Mouse (Mus musculus) bone marrow macrophage, adult 2 months (primary cell): ENCODE results near the gene Gpr107. TPM values are rescaled to one million over a fixed set of nuclear protein-coding genes. Genes with fewer than 3 reads are reported as not detected.

Experiments
- H3K27ac ChIP-seq: 2 replicates; pipeline ENCODE4 v1.5.1; 2012; ENCODE audit warnings: low read depth, low read length; ENCODE audit not compliant: insufficient read depth
- H3K4me1 ChIP-seq: 2 replicates; pipeline ENCODE4 v1.6.1; 2012; ENCODE audit warnings: low read length; ENCODE audit not compliant: control insufficient read depth, insufficient read depth
- H3K4me3 ChIP-seq: 2 replicates; pipeline ENCODE4 v1.5.1; 2012; ENCODE audit warnings: mild to moderate bottlenecking, low read length, moderate library complexity; ENCODE audit not compliant: insufficient read depth
- CTCF ChIP-seq: IDR thresholded peaks from 2 replicates; pipeline ENCODE4 v1.5.1; 2012; ENCODE audit warnings: low read depth, mild to moderate bottlenecking, low read length, moderate library complexity
- POLR2A ChIP-seq: IDR thresholded peaks from 2 replicates; pipeline ENCODE4 v1.6.1; 2012; ENCODE audit warnings: mild to moderate bottlenecking, low read depth, low read length, borderline replicate concordance
- polyA plus RNA-seq: library from polyadenylated mRNA; stranded (reverse); fragments of >200 nt; gene quantifications from 2 replicates; pipeline ENCODE4 v1.2.4, GENCODE M21; 2012; ENCODE audit not compliant: missing spikeins, insufficient read depth, insufficient read length

Gpr107 gene
- polyA plus RNA-seq, 1 experiment, result 80.8 TPM

DNA sequence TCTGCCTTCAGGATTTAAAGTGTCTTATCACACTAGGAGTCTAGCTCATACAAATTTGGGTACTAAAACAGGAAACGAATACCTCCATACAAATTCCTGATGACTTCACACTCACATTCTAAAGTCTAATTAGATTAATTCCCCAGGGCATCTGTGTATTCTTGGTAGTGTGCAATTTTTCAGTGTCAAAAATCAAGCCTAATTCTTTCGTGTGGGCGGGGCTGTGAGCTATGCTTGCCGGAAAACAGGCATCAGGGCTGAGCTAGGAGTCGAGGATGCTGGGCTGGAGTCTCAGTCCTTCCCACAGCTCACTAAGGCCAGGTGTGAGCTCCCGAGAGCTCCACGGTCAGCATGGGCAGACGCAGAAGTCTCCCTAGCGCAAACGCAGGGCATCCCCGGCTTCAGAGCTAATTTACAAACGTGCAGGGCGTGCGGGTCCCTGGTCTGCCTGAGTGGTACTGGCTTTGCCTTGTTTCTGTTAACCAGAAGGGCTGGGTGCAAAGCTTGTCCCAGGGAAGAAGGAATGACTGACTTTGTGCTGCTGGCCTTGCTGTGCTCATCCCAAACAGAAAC lies 15.0 kb upstream of the Gpr107 start:
- no peak overlapping the region for H3K4me3 ChIP-seq
- no peak overlapping the region for H3K27ac ChIP-seq
- peaks cover 65% of the 10 kb centered on the region for H3K4me1 ChIP-seq
- TF ChIP-seq CTCF, result no peak
- TF ChIP-seq POLR2A, result no peak

DNA sequence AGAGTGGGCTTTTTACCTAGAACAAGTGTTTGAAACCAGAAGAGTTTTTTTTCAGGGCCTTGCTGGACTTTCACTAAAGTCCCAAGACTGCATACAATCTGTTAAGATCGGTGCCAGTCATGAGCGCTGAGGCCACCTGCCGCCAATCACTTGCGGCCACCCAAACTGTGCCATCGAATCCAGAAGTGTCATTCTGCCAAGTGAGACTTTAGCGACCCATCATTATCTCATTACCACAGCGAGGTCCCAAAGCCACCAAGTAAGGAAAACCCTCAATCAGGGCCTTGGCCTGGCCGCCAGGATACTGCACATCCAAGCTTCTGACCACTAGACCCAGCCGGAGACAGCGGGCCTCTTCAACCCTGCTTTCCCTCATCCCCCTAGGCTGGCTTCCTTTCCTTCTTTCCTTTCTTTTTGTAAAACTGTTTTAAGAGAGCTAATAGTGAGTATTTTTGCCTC lies 12.9 kb upstream of the Gpr107 start:
- TF ChIP-seq POLR2A (no peak), CTCF (no peak)
- peak overlapping the region; percentile 8; the same call in 1 of the 2 replicates for H3K4me3 ChIP-seq
- H3K27ac ChIP-seq, result no peak overlapping the region
- peaks cover 55% of the 10 kb centered on the region for H3K4me1 ChIP-seq

DNA sequence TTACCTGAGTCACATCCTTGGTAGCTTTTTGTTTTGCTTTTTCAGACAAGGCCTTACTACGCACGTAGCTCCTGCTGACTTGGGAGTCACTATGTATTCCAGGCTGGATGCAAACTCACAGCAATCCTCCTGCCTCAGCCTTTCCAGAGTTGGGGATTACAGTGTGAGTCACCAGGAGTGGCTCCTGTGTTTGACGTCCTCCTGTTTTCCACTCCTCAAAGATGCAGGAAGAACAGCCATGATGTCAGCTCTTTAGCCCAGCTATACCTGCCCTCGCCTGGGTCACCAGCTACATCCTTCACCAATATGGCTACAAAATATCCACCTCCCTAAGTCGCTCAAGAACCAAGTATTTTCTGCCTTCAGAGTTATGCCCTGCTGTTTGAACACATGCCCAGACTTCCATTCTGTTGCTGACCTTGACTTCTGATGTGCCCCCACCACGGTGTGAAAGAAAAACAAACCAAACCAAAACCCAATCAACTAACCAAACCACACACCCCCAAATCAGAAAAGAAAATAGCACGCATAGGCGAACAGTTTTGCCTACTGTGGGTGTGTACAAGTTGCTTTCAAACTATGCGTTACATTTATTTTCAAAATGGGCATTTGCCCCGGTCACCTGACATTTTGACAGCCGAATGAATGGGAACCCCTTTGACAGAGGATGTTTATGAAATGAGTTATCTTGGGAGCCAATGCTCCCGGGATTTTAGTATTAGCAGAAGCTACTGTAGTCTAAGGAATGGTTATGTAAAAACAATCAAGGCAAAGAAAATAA lies 11.9 kb upstream of the Gpr107 start:
- H3K27ac ChIP-seq, result no peak overlapping the region
- peaks cover 53% of the 10 kb centered on the region for H3K4me1 ChIP-seq
- H3K4me3 ChIP-seq, result peak overlapping the region; percentile 95
- no peak for TF ChIP-seq POLR2A
- no peak for TF ChIP-seq CTCF

DNA sequence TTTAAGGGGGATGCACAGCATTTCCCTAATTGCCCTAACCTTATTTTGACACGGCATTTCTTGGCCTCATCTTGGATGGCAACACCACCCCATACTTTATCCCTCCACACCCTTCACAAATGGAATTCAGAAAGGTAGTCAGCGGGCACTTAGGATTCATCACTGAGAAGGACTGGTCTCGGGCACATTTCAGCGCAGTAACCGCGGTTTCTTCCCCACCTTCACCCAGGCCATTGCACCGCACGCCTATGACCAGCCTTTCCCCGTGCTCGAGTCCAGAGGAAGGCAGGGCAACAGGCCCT lies 11.4 kb upstream of the Gpr107 start:
- 0 out of 2 replicates have a peak overlapping the region, but pooled peaks have one; percentile 59 for H3K27ac ChIP-seq
- H3K4me1 ChIP-seq, result peaks cover 52% of the 10 kb centered on the region

DNA sequence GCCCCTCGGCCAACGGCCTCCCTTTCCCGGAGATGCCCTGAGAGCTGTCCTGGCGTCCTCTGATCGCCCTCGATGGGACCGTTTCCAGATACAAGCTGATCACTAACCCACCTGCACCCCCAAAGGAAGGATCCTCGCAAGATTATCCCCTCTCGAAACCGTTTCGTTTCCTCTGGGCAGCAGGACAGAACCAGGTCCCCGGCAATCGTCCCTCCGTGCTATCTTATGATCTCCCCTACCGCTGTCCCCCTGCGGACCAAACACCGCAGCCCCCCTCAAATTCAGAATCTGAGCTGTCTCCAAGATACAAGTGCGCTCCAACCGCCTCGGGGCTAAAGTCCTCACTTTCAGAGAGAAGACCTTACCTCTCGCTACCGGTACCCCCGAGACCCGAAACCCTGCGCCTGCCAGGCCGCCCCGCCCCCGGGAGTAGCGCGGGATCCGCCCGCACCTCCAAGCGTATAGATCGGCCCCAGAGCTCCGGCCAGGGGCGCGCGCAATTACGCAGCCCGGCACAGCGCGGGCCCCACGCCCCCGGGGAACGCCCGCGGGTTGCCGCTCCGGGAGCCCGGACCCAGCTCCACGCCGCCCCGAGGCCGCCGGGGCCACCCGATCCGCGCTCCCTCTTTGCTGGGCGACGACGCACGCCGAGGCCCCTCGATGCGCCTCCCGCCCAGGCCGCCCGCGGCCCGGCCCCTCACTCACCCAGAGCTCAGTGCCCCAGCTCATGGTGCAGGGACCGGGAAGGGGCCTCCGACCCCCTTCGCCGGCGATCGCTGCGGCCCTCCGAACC lies 10.8 kb upstream of the Gpr107 start:
- peak overlapping the region; percentile 59 for H3K27ac ChIP-seq
- TF ChIP-seq POLR2A (no peak), CTCF (no peak)
- H3K4me3 ChIP-seq, result peak overlapping the region; percentile 95
- H3K4me1 ChIP-seq, result peaks cover 51% of the 10 kb centered on the region

More for the DNA sequence above, 11.4 kb upstream of the Gpr107 start:
- peak overlapping the region; percentile 95 for H3K4me3 ChIP-seq
- no peak for TF ChIP-seq POLR2A
- TF ChIP-seq CTCF, result no peak

DNA sequence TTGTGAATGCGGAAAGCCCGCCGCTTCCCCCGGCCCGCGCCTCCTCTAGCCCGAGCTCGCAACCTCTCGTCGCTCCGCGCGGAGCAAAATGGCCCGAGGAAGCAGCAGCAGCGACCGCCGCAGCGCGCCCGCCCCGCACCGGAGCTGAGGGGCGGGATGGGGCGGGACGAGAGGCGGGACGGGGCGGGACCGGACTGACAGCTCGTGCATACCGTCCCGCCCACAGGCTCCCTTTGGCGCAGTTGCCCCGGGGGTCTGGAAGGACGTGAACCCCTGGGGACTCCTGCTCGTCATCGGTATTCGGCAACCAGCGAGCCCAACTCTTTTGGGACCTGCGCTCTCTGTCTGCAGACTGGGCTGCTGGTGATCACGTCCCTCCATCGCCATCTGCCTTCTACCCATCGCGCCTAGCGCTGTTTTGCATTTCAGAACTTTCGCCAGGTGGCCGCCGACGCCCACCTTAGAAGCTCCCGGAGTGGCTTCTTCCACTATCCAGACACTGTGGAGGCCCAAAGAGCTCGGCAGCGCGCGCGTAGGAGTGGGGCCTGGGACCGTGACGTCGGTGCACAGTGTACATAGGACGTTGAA lies 10.2 kb upstream of the Gpr107 start, which contains the start of gene Fnbp1:
Fnbp1 (minus strand) TSS at position 142 of the 588 bp plus-strand sequence.
- peak within 1 kb of the TSS; percentile 95 for H3K4me3 ChIP-seq
- TF ChIP-seq CTCF (no peak), POLR2A (peak; percentile 60; the same call in 1 of the 2 replicates)
- peaks cover 53% of the 10 kb centered on the region for H3K4me1 ChIP-seq
- peak within 1 kb of the TSS; percentile 75 for H3K27ac ChIP-seq

DNA sequence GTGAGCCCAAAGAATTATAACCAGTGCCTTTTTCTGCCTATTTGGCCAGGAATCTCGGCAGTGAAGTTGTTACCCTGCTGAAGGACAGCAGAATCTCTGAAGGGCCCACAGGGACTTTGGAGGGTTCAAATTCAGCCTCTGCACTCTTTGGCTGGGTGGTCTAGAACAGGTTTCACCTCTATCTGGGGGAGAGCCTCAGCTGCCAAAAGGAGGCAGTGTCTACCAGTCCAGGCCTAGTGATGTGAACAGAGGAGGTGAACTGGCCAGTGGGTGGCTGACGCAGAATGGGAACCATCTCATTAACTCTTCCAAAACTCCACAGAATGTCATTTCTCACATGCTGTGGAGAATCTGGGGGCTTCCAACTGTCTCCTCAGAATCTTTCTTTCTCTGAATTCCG lies 9.6 kb upstream of the Gpr107 start:
- Histone ChIP-seq H3K27ac (peak overlapping the region; percentile 75), H3K4me1 (peaks cover 53% of the 10 kb centered on the region), H3K4me3 (peak overlapping the region; percentile 95)
- TF ChIP-seq CTCF, result peak; percentile 78
- TF ChIP-seq POLR2A, result no peak

DNA sequence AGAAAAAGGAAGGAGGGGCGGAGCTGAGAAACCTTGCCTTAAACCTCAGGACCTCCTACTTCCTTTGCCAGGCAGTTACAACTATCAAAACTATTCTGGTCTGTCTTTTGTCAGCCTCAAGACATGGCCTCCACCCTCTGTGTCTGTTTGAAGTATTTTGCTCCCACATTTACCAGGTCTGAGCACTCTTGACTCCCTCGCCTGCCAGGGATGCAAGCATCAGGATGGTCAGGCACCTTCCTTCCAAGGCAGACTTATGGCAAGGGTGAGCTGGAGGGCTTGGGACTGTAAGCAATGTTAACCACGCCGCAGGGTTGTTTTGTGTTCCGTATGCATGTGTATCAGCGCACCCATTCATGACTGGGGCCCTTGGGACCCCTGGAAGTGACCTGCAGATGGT lies 8.8 kb upstream of the Gpr107 start:
- peak overlapping the region; percentile 79 for H3K4me3 ChIP-seq
- TF ChIP-seq CTCF, result no peak
- TF ChIP-seq POLR2A, result no peak
- H3K27ac ChIP-seq, result peak overlapping the region; percentile 94
- peaks cover 54% of the 10 kb centered on the region for H3K4me1 ChIP-seq
